Mouse (Mus musculus) v-Abl transformed pro-B cells (cell line): ENCODE results near the gene Ccni.

Source experiments
- in situ Hi-C, 2 experiments: fragments of 400-800 bp; cut with MboI; formaldehyde crosslinking; loops; one replicate each; pipeline ENCODE4 v1.15.1; 2025; ENCODE audit not compliant: unreplicated experiment in 2 of 2

The Ccni gene

GRCm38 (mm10) chr5:93144874-93145273, 61.4 kb downstream of the Ccni start:
- in situ Hi-C loops = no loop called here

GRCm38 (mm10) chr5:93143360-93144091, 62.8 kb downstream of the Ccni start:
- in situ Hi-C loops = no loop called here

DNA sequence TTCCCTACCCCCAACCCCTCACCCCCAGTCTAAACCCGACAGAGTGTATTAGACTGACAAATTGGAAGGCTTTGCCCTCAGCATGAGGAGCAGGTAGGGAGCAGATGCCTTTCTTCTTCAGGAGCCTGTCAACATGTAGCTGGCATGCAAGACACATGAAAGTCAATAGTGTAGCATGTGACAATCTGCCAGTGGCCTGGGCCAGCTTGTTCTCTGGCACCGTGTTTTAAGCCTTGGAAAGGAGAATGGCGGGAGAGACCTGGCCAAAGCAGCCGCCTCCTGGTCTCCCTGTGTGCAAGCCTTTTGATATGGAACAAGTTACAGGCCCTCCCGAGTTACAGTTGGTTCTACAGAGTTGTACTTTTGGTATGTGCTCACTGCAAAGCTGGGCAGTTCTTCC, 65.5 kb downstream of the Ccni start:
- in situ Hi-C loops = no loop called here

DNA sequence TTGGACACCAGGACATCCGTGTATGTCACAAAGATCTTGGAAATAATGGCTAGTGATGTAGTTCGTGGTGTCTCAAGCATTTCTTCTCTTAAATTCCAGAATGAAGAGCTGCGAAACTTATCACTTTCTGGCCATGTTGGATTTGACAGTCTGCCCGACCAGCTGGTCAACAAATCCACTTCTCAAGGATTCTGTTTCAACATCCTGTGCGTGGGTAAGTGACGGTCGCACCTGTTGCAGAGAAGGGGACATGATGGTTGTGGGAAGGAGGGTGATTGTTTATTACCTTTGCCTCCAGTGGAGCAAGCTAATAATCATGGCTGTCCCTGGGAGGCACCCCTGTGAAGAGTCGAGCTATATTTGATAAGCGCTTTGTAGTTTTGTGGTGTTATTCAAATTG, 66.9 kb downstream of the Ccni start:
- in situ Hi-C loops = no loop called here

DNA sequence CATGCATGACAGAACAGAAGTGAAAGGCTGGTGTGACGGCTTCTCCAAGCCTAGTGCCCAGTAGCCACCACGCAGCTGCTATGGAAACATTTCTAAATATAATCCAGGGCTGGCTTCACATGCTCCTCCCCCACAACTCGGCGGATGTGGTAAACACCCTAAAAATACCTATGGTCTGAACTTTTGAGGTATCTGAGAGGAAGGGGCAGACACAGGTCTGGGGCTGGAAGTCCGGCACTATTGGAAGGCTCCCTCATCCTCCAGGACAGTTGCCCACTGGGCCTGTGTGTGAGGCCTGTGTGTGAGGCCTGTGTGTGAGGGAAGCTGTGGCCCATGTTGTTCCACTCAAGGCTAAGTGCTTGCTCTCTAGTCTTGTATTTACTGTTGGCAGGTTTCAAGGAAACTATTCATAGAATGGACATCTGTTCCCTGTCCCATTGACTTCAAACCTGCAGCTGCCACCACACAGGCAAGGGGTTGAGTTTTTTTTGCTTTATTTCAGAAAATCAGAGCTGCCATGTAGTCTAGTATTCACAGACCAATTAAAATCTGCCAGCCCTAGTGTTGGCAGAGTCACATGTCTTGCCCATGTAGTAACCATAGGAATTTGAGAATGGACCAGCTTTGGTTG, 69.2 kb downstream of the Ccni start:
- in situ Hi-C loops = no loop called here

DNA sequence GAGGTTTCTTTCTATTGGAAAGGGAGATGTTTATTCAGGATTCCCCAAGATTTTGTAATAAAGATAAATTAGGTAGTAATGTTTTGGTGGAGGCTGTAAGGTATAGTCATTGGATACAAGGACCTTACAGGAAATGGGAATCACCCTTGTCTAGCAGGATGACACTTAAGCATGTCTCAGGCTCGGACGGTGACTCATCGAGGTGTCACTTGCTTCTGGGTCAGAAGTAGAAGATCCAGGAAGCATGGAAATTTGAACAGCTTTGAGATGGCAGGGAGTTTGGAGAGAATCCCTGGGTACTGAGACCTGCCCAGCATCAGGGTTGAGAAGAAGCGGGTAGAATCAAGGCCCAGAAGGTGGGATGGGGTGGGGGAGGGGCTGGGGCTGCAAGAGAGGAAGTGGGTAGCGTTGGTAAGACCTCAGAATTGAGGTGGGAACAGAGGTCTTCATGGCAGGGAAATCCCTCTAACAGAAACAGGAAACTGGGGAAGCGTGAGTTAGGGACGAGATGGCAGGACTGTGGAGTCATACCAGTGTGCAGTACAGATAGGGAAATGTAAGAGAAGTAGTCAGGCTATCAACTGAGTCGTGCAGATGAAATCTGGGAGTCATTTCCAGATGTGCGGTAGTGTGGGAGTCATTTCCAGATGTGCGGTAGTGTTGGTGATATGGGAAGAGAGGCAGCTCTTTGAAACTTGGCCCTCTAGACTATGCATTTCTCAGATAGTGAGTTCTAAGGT, 70.8 kb downstream of the Ccni start:
- in situ Hi-C loops = no loop called here

DNA sequence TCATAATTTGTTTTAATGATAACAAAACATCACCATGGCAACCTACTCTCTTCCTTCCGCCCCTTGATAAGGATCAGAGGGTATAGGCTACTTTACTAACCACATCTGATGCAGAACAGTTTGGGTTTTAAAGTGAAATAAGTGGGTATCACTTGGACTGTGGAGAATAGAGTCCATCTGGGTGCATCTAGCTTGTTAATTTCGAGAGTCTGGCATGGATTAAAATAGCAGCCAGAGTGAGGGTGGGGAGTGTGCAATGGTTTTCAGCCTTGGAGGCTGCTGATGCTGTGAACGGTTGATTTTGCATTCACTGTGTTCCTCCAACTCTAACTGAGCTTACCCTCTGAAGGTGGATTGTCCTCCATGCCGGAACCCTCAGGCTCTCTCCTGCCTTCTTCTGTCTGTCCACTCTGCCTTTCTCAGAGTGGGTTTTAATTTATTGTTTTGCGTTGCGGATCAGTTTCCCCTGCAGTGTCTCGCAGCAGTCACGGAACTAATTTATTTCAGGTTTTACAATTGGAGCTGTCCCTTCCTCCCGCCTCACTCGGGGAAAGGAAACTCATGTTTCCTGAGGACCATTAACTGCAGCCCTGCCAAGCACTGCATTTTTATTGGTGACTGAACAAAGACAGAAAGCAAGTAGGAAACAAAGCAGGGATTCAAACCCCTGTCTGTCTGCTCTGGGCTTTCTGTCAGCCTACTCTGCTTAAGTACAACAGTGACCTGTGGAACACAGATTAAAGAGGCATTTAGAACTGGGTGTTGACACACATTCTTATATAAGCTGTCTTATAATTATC, 72.7 kb downstream of the Ccni start:
- in situ Hi-C loops = no loop called here
